Mouse (Mus musculus) ES-E14 (cell line): Measurements from ENCODE around the gene Hormad2.

ENCODE experiments used
- CHD2 ChIP-seq: IDR thresholded peaks from 2 replicates; pipeline ENCODE4 v1.6.1; 2014; ENCODE audit warnings: mild to moderate bottlenecking, low read depth, low read length, inconsistent platforms
- HCFC1 ChIP-seq: IDR thresholded peaks from 2 replicates; pipeline ENCODE4 v1.6.1; 2012; ENCODE audit warnings: low read length, inconsistent platforms, borderline replicate concordance; ENCODE audit not compliant: insufficient read depth
- MAFK ChIP-seq: IDR thresholded peaks from 2 replicates; pipeline ENCODE4 v1.6.1; 2014; ENCODE audit warnings: mild to moderate bottlenecking, low read depth, low read length, inconsistent platforms; ENCODE audit not compliant: insufficient read depth
- ZC3H11A ChIP-seq: IDR thresholded peaks from 2 replicates; pipeline ENCODE4 v1.6.1; 2012; ENCODE audit warnings: low read depth, mild to moderate bottlenecking, inconsistent platforms, low read length, borderline replicate concordance
- ZNF384 ChIP-seq: IDR thresholded peaks from 2 replicates; pipeline ENCODE4 v1.6.1; 2012; ENCODE audit warnings: low read depth, low read length, inconsistent platforms

GRCm38 (mm10) chr11:4304203-4304602 is 136.7 kb downstream of the Hormad2 start:
- TF ChIP-seq ZNF384 (no peak), CHD2 (no peak), MAFK (no peak), HCFC1 (no peak), ZC3H11A (no peak)
